Mouse (Mus musculus): Measurements from ENCODE around the gene Ceacam16.

Gene Ceacam16

DNA sequence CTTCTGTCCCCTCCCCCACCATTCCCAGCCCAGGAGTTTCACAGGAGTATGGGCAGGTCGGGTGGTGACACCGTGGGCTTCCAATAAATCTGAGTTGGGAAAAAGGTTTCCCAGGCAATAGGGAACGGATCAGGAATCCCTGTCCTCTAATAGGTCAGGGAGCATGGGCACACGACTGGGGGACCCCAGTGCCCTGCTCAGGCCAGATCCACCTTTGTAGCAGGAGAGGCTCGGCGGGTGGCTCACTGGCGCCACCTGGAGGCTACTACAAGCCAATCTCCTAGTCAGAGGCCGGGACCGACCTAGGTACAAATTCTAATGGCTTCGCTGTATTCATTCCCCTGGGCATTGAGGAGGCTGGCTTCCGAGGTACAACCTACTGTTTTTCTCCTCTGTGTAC is 17.5 kb downstream of the Ceacam16 start:
- DNase-seq (ENCODE audit: low read depth): peak; percentile 74

DNA sequence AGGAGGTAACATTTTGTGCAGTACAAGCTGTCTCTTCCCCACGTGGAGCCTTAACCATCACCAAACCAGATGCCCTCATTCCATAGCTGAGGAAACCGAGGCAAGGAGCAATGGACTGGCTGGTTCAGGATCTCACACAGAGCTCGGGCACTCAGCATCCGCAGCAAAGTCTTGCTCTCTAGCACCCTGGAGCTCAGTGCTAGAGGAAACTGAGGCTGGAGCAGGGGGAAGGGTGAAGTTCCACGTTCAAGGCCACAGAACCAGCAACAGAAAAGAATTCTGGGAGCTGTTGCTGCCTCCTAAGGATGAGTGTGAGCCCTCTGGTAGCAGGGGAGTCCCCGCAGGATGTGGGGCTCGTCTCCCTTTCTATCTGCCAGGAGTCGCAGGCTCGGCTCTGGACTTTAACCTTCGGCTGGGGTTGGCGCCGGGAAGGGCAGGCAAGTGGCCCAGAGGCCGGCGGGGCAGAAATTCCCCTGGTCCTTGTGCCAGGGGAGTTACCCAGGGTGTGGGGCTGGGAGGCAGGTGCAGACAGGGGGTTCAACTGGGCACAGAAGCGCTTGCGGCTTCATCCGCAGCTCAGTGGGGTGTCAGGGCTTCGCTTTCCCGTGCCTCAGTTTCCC is 18.1 kb downstream of the Ceacam16 start:
- no peak for DNase-seq (ENCODE audit: low read depth)

DNA sequence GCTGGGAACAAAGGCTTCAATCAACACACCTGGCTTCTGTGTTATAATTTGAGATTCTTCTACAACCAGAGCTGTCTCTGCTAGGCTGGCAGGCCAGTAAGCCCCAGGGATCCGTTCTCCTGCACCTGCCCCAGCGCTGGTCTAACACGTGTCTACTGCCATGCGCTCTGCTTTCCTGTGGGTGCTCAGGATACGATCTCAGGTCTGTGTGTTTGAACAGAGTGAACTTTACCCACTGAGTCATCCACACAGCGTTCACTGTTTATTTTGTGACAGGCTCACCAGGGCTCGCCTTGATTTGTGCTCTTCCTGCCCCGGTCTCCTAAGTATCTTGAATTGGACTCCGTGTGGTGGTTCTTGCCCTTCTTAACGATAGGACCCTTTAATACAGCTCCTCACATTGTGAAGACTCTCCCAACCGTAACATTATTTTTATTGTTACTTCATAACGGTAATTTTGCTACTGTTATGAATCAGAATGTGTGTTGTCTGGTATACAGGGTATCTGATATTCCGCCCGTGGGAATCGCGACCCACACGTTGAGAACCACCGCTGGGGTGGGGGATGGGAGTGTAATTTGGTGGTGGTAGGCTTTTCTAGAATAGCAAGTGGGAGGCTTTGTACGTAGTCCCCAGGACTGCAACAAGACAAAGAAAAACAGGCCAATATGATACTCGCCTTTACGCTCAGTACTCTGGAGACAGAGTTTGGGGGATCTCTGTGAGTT is 19.2 kb downstream of the Ceacam16 start:
- DNase-seq (ENCODE audit: low read depth): no peak

DNA sequence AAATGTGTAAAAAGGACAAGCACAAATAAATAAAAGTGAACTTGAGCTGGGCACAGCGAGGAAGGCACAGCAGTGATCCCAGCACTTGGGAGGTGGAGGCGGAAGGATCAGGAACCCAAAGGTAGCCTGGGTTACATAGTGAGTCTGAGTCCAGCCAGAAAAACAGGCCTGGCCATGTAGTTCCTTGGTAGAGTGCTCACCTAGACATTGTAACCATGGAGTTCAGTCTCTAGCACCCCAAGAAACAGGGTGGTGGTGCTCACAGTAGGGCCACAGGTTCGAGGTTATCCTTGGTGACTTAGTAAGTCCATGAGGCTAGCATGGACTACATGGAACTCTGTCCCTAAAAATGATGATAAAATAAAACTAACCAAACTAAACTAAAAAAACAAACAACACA is 20.2 kb downstream of the Ceacam16 start:
- DNase-seq (ENCODE audit: low read depth): no peak

DNA sequence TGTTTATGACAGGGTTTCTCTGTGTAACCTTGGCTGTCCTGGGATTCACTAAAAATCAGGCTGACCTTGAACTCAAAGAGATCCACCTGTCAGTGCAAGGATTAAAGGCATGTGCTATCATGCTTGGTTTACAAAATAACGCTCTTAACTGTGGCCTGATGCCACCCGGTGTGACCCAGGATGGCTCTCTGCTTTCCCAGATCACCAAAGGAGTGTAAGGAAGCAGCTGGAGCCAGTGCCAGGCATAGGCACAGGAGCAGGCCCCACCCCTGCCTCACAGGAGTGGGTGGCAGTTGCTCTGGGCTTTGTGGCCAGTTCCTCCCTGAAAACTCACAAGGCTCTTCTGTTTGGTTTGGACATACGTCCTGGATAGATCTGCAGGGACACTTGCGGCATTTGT is 20.7 kb downstream of the Ceacam16 start:
- no peak for DNase-seq (ENCODE audit: low read depth)

DNA sequence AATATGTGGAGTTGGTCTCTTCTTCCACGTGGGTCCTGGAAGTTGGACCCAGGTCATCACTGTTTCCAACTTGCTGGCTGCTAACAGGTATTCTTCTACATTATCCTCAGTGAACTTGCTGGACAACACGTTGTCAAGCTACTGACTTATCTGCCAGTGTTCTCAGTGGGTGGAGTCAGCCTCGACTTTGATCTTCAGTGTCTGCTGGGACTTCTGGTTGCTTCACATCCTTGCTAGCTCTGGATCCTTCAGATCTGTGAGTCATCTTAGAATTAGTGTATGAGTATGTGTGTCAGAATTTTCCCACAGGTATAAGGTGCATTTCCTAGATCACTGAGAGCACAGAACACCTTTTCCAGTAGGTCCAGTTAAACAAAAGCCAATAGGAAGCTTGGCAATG is 24.3 kb downstream of the Ceacam16 start:
- no peak for DNase-seq (ENCODE audit: low read depth)

DNA sequence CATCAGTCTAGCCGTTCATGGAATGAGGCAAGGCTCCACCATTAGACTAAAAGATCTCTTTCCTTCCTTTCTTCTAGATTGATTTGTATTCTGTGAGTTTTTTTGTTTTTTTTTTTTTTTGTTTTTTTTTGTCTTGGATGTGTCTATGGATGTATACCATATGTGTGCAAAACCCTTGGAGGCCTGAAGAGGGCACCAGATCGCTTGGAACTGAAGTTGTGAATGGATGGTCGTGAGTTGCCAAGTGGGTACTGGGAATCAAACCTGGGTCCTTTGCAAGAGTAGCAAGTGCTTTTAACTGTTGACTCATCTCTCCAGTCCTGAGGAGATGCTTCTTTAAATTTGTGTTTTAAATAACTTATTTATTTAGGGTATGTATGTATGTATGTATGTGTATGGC is 27.0 kb downstream of the Ceacam16 start:
- peak; percentile 50 for DNase-seq (ENCODE audit: low read depth)

GRCm38 (mm10) chr7:19831837-19832236 is 29.3 kb downstream of the Ceacam16 start:
- peak; percentile 67 for DNase-seq (ENCODE audit: low read depth)

GRCm38 (mm10) chr7:19830682-19831156 is 30.4 kb downstream of the Ceacam16 start:
- peak; percentile 99 for DNase-seq (ENCODE audit: low read depth)

GRCm38 (mm10) chr7:19829694-19830093 is 31.4 kb downstream of the Ceacam16 start:
- no peak for DNase-seq (ENCODE audit: low read depth)

- DNase-seq (ENCODE audit: low read depth): peak; percentile 84
Observed at GRCm38 (mm10) chr7:19826756-19827155, 34.3 kb downstream of the Ceacam16 start.

- peak; percentile 99 for DNase-seq (ENCODE audit: low read depth)
Observed at GRCm38 (mm10) chr7:19824182-19824973, 36.7 kb downstream of the Ceacam16 start.

DNA sequence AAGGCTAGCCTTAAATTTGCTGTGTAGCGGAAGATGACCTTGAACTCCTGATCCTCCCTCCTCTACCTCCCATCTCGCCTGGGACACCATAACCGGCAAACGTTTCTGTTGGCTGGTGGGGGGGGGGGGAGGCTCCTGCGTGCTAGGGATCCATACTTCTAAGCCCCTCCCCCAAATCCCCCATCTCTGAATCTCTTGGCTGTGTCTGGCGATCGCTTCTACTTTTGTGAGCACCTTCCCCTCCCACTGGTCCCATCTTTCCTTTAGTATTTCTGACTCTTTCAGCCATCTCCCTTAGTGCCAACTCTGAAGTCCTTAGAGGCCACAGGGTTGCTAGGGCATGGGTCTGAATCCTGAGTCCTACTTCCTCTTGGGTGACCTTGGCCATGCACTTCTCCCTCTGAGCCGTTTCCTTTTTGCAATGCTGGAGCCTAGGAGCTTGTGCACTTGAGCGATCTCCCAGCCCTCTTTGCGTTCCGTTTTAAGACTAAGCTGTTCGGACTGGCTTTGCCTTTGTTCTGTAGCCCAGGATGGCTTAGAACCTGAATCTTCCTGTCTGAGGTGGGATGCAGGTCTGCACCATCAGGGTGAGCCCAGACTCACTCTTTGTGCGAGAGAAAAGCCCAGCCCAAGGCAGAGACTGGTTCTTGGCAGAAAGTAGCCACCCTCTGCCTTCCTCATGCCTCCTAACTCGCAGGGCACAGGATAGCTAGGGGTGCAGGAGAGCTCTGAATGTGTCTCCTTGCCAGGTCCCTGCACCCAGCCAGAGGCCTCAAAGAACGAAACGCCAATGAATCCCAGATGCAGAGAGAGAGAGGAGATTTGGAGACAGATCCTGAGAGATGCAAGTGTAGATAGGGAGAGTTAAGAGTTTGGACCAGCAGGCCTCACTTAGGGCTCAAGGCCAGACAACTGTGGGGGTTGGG is 37.6 kb downstream of the Ceacam16 start:
- DNase-seq (ENCODE audit: low read depth): peak; percentile 62

DNA sequence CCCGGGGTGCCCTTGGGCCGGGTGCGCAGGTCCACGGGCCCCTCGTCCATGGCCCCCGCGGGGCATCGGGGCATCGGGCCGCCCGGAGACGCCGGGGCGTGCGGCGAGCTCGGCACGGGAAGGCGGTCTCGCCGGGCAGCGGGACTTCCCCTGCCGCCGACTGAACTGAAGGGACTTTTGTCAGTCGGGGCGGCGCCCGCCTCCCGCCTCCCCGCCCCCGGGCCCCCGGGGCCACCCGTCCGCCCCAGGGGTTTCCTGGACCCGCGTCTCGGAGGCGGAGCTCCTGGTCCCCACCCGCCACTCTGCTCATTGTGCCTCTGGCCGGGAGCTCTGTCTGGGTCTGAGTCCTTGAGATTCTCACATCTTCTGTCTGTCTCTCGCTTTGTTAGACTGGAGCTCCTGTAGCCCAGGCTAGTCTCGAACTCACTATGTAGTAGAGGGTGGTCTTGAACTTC is 38.5 kb downstream of the Ceacam16 start, which contains the start of gene Bcl3:
Gene Bcl3 (minus strand): TSS at position 167 of the 455 bp plus-strand sequence.
- DNase-seq (ENCODE audit: low read depth): peak; percentile 74

DNA sequence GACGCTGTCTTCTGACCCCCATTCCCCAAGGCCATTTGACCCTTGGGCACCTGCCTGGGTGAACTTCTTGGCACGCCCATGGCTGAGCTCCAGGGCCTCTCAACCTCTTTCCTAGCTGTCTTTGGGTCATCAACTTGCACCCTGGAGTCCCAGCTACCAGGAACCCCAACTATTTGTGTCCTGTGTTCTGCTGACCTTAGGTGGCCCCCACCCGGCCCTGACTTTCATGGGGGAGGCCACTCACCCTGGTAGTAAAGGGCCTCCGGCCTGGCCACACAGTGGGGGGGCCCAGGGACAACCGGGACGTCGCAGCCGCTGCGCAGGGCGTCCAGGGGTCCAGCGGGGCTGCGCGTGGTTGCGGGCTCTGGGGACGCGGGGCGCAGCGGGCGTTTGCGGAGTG is 38.9 kb downstream of the Ceacam16 start:
- DNase-seq (ENCODE audit: low read depth): no peak

GRCm38 (mm10) chr7:19821633-19822032 is 39.5 kb downstream of the Ceacam16 start:
- no peak for DNase-seq (ENCODE audit: low read depth)

DNA sequence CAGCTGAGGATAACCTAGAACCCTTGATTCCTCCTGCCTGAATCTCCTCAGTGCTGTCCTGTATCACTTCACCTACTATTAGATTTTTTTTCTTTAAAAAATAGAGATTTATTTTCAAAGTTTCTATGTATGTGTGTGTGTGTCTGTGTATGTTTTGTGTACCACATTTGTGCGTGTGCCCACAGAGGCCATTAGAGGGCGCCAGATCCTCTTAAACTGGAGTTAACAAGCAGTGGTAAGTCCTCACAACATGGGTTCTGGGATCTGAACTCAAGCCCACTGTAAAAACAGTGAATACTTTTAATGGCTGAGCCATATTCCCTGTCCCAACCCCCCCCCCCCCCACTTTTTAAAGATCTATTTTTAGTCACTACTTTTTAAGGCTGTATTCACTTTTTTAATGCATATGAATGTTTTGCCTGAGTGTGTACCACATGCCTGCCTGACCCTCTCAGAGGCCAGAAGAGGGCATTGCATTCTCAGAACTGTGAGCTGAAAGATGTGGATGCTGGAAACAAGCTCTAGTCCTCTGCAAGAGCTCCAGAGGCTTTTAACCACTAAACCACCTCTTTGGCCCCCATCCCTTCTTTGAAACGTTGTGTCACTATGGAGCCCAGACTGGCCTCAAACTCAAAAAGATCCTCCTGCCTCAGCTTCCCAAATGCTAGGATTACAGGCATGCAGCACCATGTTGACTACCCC is 40.6 kb downstream of the Ceacam16 start:
- DNase-seq (ENCODE audit: low read depth): peak; percentile 67

DNA sequence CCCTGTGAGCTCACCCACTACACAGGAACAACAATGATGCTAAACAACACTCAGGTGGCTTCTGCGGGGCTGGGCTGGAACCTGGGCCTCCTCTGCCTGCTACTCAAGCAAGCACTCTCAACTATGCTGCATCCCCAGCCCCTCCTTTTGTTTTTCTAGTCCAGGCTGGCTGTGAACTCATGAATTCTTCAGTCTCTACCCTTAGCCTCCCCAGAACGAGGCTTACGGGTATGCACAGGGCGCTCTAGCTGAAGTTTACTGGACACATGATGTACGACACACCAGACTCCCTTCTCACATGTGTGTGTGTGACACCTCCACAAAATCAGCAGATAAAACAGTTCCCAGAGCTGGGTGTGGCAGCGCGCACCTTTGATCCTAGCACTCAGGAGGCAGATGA is 42.2 kb downstream of the Ceacam16 start:
- DNase-seq (ENCODE audit: low read depth): no peak

DNA sequence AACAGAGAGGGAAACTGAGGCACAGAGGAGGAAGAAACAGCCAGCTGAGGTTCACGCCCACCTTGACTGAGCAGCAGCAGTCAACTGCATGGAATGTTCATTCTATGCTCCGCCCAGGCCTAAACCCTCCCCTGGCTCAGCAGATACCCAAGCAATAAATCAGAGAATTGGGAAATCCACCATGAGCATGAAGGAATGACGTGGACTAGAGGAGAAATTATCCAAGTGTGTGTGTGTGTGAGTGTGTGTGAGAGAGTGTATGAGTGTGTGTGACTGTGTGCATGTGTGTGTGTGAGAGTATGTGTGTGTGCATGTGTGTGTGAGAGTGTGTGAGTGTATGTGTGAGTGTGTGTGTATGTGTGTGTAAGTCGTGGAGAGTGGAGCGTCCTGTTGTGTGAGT is 42.7 kb downstream of the Ceacam16 start:
- peak; percentile 95 for DNase-seq (ENCODE audit: low read depth)

GRCm38 (mm10) chr7:19817382-19818105 is 43.6 kb downstream of the Ceacam16 start:
- peak; percentile 96 for DNase-seq (ENCODE audit: low read depth)
